Mouse (Mus musculus): ENCODE measurements around the gene Dand5.
A peak's percentile ranks its signal among the peaks of the same experiment; 100 is the strongest.

Dand5 gene

GRCm38 (mm10) chr8:84799136-84799931 lies 23.3 kb downstream of the Dand5 start:
- peak; percentile 69 for DNase-seq

- no peak for DNase-seq
These were observed 24.0 kb downstream of the Dand5 start for GRCm38 (mm10) chr8:84798446-84799135.

- no peak for DNase-seq
These were observed 24.7 kb downstream of the Dand5 start for GRCm38 (mm10) chr8:84797971-84798370.

GRCm38 (mm10) chr8:84797256-84797797 lies 25.3 kb downstream of the Dand5 start:
- DNase-seq = no peak

- no peak for DNase-seq
These were observed 28.1 kb downstream of the Dand5 start for GRCm38 (mm10) chr8:84794486-84794885.

GRCm38 (mm10) chr8:84793791-84794485 lies 28.7 kb downstream of the Dand5 start:
- no peak for DNase-seq

- no peak for DNase-seq
These were observed 29.5 kb downstream of the Dand5 start for GRCm38 (mm10) chr8:84793134-84793533.

GRCm38 (mm10) chr8:84792429-84792947 lies 30.1 kb downstream of the Dand5 start:
- no peak for DNase-seq

- no peak for DNase-seq
These were observed 32.1 kb downstream of the Dand5 start for GRCm38 (mm10) chr8:84790537-84790936.

- DNase-seq = no peak
These were observed 32.7 kb downstream of the Dand5 start for GRCm38 (mm10) chr8:84789855-84790486.

GRCm38 (mm10) chr8:84789345-84789744 lies 33.3 kb downstream of the Dand5 start:
- DNase-seq = no peak

- DNase-seq = peak; percentile 85
These were observed 33.7 kb downstream of the Dand5 start for GRCm38 (mm10) chr8:84788896-84789295.

GRCm38 (mm10) chr8:84787523-84788302 lies 34.9 kb downstream of the Dand5 start:
- no peak for DNase-seq

GRCm38 (mm10) chr8:84786801-84787467 lies 35.7 kb downstream of the Dand5 start:
- no peak for DNase-seq

- DNase-seq = peak; percentile 77
These were observed 36.6 kb downstream of the Dand5 start for GRCm38 (mm10) chr8:84785756-84786677.

- no peak for DNase-seq
These were observed 37.2 kb downstream of the Dand5 start for GRCm38 (mm10) chr8:84785506-84785755.

GRCm38 (mm10) chr8:84784681-84785505 lies 37.7 kb downstream of the Dand5 start:
- DNase-seq = no peak

GRCm38 (mm10) chr8:84783919-84784581 lies 38.6 kb downstream of the Dand5 start:
- DNase-seq = peak; percentile 52
